Mouse (Mus musculus) liver, adult 2 months (tissue): ENCODE measurements around the gene Gramd1c.

ENCODE experiments used
- CTCF ChIP-seq: fragments of 200-500 bp; IDR thresholded peaks from 2 replicates; pipeline ENCODE4 v1.5.1; 2011; ENCODE audit warnings: low read depth, low read length, control low read depth
- POLR2A ChIP-seq: fragments of 200-500 bp; IDR thresholded peaks from 2 replicates; pipeline ENCODE4 v1.6.1; 2011; ENCODE audit warnings: low read length, control low read depth; ENCODE audit not compliant: insufficient read depth; ENCODE audit errors: extremely low read depth

DNA sequence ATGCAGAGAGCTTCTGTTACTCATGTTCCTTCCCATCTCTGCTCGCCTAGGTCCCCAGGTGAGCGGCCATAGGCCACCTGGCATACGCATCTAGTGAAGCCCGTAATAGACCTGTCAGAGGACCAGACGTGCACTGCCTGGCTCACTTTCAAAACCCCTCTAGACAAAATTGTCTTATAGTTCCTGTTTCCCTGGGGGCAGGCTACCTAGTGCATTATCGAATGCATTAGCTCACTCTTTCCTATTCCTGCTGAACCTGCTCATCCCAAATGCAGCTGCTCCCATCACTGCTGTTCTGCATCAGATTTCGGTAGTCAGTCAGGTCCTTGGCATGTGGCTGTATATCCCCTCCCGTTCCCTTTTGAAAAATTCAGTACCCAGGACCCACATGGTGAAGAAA is 128.3 kb downstream of the Gramd1c start:
- TF ChIP-seq CTCF, result no peak
- no peak for TF ChIP-seq POLR2A
